Mouse (Mus musculus) heart, embryonic 10.5 days (tissue): ENCODE data around the gene Phlpp1. TPM values are rescaled to one million over a fixed set of nuclear protein-coding genes. Genes with fewer than 3 reads are reported as not detected.

Experiments
- DNase-seq: peaks from one replicate; pipeline ENCODE4 v3.0.0-alpha.2; 2017; ENCODE audit warnings: low spot score
- H3K27ac ChIP-seq: fragments of 300-500 bp; sonication (generic); 2 replicates; pipeline ENCODE4 v1.5.1; 2016; ENCODE audit warnings: mild to moderate bottlenecking
- H3K27me3 ChIP-seq: fragments of 300-500 bp; sonication (generic); 2 replicates; pipeline ENCODE4 v1.6.1; 2016; ENCODE audit warnings: mild to moderate bottlenecking; ENCODE audit not compliant: poor library complexity, insufficient read depth, severe bottlenecking
- H3K36me3 ChIP-seq: fragments of 300-500 bp; sonication (generic); 2 replicates; pipeline ENCODE4 v1.6.1; 2016; ENCODE audit warnings: mild to moderate bottlenecking, moderate library complexity
- H3K4me1 ChIP-seq: fragments of 300-500 bp; sonication (generic); 2 replicates; pipeline ENCODE4 v1.6.1; 2016; ENCODE audit warnings: mild to moderate bottlenecking
- H3K4me3 ChIP-seq: fragments of 300-500 bp; sonication (generic); 2 replicates; pipeline ENCODE4 v1.5.1; 2016; ENCODE audit warnings: mild to moderate bottlenecking, moderate library complexity
- H3K9me3 ChIP-seq: fragments of 300-500 bp; sonication (generic); 2 replicates; pipeline ENCODE4 v1.6.1; 2016; ENCODE audit warnings: mild to moderate bottlenecking, moderate library complexity
- WGBS: fragments of 180-500 bp; shearing (Covaris S2); methylation state at CpG from one replicate; pipeline ENCODE4 v1.1.7; 2016; 5-methylcytosine and 5-hydroxymethylcytosine counted together
- polyA plus RNA-seq: library from polyadenylated mRNA; unstranded; fragments of >200 nt; fragmentation: Nextera tagmentation; extraction: Ambion mirVana; gene quantifications from 2 replicates; pipeline ENCODE4 v1.2.1, GENCODE M21; 2016

Phlpp1 gene
- 4.2 and 4.5 TPM in 2 replicates for polyA plus RNA-seq

- Histone ChIP-seq H3K27me3 (no peaks in the 10 kb centered on the region), H3K4me3 (peak within 1 kb of the TSS; percentile 96), H3K27ac (peak within 1 kb of the TSS; percentile 95), H3K4me1 (peaks cover 16% of the 10 kb centered on the region), H3K36me3 (no peaks in the 10 kb centered on the region), H3K9me3 (no peaks in the 10 kb centered on the region)
- 4% methylated on average over 102 of the region's 113 CpGs for WGBS
- DNase-seq: peak; percentile 100
Observed at GRCm38 (mm10) chr1:106171241-106172220, at the start of gene Phlpp1. Gene Phlpp1 (plus strand): TSS chr1:106171752.

DNA sequence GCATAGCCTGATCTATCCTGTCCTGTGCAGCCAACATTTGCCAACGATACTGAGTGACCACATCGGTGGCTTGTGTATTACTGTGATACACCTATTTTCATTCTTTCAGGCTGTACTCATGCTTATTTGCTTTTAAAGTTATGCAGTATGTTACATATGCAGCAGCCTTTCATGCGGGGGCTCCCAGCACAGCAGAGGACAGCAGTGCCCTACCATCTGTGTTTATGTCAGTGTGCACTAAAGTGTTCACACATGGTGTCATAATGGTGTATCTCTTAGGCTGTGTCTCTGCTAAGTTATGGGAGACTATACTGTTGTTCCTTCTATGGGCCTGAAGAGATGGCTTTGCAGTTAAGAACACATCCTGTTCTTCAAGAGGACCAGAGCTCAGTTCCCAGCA lies 45.0 kb upstream of the Phlpp1 start:
- Histone ChIP-seq H3K36me3 (no peaks in the 10 kb centered on the region), H3K27me3 (no peaks in the 10 kb centered on the region), H3K9me3 (no peaks in the 10 kb centered on the region), H3K4me1 (no peaks in the 10 kb centered on the region), H3K4me3 (no peak overlapping the region), H3K27ac (no peak overlapping the region)
- DNase-seq: no peak
- 83% methylated on average over 3 of the region's 3 CpGs for WGBS

DNA sequence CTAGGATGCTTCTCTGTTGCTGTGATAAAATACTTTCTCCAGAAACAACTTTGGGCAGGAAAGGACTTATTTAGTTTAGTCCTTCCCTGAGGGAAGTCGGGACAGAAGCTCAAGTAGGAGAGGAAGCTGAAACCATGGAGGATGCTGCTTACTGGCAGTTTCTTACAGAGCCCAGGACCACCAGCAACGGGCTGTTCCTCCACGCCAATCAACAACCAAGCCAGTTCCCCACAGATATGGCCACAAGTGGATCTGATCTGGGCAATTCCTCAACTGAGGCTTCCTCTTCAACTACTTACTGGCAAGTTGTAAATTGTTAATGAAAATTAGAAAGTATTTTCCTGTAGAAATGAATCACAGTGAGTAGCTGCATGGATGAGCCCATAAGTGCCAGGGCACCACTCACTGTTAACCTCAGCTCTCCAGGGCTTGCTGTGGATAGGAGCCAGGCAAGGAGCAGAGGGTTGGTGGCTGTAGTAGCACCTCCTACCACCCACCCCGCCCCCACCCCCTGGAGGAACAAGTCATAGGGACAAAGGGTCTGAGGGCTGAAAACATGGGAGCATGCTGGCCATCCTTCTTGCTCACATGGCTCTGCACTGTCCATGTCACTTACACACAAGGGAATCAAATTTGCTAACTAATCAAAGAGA lies 39.7 kb upstream of the Phlpp1 start:
- WGBS: 63% methylated on average over 4 of the region's 4 CpGs
- DNase-seq: no peak
- Histone ChIP-seq H3K27me3 (no peaks in the 10 kb centered on the region), H3K4me3 (no peak overlapping the region), H3K36me3 (no peaks in the 10 kb centered on the region), H3K27ac (no peak overlapping the region), H3K9me3 (no peaks in the 10 kb centered on the region), H3K4me1 (no peaks in the 10 kb centered on the region)

GRCm38 (mm10) chr1:106132350-106132700 lies 39.2 kb upstream of the Phlpp1 start:
- H3K36me3 ChIP-seq: no peaks in the 10 kb centered on the region
- H3K4me1 ChIP-seq: no peaks in the 10 kb centered on the region
- WGBS: 60% methylated on average over 4 of the region's 4 CpGs
- H3K9me3 ChIP-seq: no peaks in the 10 kb centered on the region
- DNase-seq: no peak
- H3K4me3 ChIP-seq: no peak overlapping the region
- no peak overlapping the region for H3K27ac ChIP-seq
- H3K27me3 ChIP-seq: no peaks in the 10 kb centered on the region

DNA sequence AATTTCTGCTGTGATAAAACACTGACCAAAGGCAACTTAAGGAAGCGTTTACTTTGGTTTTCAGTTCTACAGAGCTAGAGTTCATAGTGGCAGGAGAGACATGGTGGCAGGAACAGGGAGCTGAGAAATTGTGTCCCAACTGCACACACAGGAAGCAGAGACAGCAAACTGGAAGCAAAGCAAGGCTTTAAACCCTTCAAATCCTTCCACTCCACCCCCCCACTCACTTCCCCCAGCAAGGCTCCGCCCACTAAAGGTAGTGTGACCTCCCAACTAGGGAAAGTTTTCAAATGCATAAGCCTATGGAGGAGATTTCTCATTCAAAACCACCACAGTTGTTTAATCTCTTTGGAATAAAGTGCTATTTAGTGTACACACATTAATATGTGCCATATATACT lies 32.9 kb upstream of the Phlpp1 start:
- H3K4me3 ChIP-seq: no peak overlapping the region
- DNase-seq: no peak
- WGBS: 90% methylated on average over 2 of the region's 2 CpGs
- no peaks in the 10 kb centered on the region for H3K27me3 ChIP-seq
- H3K27ac ChIP-seq: no peak overlapping the region
- no peaks in the 10 kb centered on the region for H3K36me3 ChIP-seq
- H3K9me3 ChIP-seq: no peaks in the 10 kb centered on the region
- no peaks in the 10 kb centered on the region for H3K4me1 ChIP-seq

DNA sequence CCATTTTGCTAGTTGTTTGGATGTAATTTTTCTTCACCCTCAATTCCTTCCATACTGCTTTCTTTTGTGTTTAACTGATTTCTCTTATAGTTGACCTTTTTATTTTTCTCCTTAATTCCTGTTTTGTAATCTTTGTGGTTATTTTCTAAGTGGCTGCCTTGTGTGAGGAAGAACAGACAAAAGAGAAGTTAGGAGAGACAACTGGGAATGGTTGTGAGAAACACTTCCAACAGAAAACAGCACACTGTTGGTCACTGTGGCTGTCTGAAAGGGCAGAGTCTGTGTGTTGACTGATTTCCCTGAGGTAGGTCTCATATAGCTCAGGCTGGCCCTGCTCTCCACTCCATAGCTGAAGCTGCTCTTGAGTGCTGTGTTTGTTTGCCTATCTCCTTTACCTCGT lies 32.4 kb upstream of the Phlpp1 start:
- Histone ChIP-seq H3K4me3 (no peak overlapping the region), H3K27me3 (no peaks in the 10 kb centered on the region), H3K9me3 (no peaks in the 10 kb centered on the region), H3K36me3 (no peaks in the 10 kb centered on the region), H3K27ac (no peak overlapping the region), H3K4me1 (no peaks in the 10 kb centered on the region)
- WGBS: 56% methylated on average over 1 of the region's 1 CpGs
- DNase-seq: no peak

DNA sequence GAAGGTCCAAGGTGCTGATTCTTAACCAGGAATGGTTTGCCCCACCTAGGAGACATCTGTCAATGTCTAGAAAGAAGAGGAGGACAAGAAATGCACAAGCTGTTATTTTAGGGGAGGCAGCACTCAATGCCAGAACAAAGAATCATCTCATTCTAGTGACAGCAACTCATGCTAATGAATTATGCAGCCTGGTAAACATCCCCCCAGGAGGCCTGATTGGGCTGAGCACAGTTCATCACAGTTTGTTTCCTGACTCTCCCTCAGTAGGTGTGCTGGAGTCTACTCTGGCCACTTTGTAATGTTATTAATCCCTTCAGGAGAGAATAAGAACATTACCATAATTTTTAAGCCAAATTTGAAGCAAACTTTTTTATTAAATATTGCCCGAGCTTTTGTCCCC lies 29.5 kb upstream of the Phlpp1 start:
- Histone ChIP-seq H3K9me3 (no peaks in the 10 kb centered on the region), H3K27me3 (no peaks in the 10 kb centered on the region), H3K4me1 (no peaks in the 10 kb centered on the region), H3K4me3 (no peak overlapping the region), H3K36me3 (no peaks in the 10 kb centered on the region), H3K27ac (no peak overlapping the region)
- WGBS: 91% methylated on average over 1 of the region's 1 CpGs
- no peak for DNase-seq

GRCm38 (mm10) chr1:106144534-106144933 lies 27.0 kb upstream of the Phlpp1 start:
- WGBS: 88% methylated on average over 2 of the region's 2 CpGs
- Histone ChIP-seq H3K4me1 (no peaks in the 10 kb centered on the region), H3K27me3 (no peaks in the 10 kb centered on the region), H3K4me3 (no peak overlapping the region), H3K36me3 (no peaks in the 10 kb centered on the region), H3K9me3 (no peaks in the 10 kb centered on the region), H3K27ac (no peak overlapping the region)
- DNase-seq: no peak

DNA sequence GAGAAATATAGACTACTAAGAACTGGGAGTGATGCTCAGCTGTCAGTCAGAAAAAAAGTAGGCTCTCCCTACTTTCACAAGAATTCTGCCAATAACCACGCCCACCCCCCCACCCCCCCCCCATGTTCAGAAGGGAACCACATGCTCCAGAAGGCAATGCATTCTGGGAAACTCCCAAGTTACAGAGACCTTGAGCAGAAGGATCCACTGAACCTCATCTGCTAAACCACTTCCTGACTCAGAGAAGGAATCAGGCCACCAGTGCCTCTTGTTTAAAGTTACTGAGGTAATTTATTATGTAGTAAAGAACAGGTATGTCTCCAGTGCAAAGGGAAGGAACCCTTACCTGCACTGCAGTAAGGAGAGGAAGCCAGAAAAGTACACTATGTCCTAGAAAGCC lies 26.5 kb upstream of the Phlpp1 start:
- no peak overlapping the region for H3K27ac ChIP-seq
- no peaks in the 10 kb centered on the region for H3K4me1 ChIP-seq
- DNase-seq: no peak
- H3K36me3 ChIP-seq: no peaks in the 10 kb centered on the region
- H3K4me3 ChIP-seq: no peak overlapping the region
- 39% methylated on average over 1 of the region's 1 CpGs for WGBS
- no peaks in the 10 kb centered on the region for H3K9me3 ChIP-seq
- H3K27me3 ChIP-seq: no peaks in the 10 kb centered on the region

DNA sequence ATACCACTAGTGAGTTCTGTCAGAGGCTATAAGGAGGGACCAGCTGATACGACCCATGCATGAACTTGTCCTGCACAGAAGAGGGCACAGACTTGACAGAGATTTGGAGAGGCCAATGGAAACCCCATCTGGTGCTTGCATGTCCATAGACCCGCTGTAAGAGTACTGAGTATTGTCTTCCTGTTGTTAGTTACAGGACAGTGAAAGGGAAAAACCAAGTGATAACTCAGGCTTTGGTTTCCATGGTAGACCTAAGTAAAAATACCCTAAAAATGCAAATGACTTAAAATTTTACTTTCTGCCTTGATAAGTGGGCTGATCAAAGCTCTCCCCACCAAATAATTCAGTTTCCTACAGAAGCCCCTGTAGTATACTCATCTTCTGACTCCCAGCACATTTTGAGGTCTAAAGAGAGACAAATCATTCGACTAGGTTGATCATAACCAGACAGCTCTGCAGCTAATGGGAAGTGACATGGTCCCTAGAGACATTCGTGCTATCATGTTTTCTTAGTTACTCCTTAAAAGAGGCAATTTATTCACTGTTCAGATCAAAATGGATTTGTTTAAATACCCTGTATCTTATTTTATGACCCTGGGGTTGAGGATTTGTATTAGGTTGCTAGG lies 25.9 kb upstream of the Phlpp1 start:
- no peak for DNase-seq
- no peaks in the 10 kb centered on the region for H3K4me1 ChIP-seq
- H3K27ac ChIP-seq: no peak overlapping the region
- no peaks in the 10 kb centered on the region for H3K27me3 ChIP-seq
- H3K36me3 ChIP-seq: no peaks in the 10 kb centered on the region
- no peak overlapping the region for H3K4me3 ChIP-seq
- H3K9me3 ChIP-seq: no peaks in the 10 kb centered on the region
- WGBS: 76% methylated on average over 4 of the region's 4 CpGs

DNA sequence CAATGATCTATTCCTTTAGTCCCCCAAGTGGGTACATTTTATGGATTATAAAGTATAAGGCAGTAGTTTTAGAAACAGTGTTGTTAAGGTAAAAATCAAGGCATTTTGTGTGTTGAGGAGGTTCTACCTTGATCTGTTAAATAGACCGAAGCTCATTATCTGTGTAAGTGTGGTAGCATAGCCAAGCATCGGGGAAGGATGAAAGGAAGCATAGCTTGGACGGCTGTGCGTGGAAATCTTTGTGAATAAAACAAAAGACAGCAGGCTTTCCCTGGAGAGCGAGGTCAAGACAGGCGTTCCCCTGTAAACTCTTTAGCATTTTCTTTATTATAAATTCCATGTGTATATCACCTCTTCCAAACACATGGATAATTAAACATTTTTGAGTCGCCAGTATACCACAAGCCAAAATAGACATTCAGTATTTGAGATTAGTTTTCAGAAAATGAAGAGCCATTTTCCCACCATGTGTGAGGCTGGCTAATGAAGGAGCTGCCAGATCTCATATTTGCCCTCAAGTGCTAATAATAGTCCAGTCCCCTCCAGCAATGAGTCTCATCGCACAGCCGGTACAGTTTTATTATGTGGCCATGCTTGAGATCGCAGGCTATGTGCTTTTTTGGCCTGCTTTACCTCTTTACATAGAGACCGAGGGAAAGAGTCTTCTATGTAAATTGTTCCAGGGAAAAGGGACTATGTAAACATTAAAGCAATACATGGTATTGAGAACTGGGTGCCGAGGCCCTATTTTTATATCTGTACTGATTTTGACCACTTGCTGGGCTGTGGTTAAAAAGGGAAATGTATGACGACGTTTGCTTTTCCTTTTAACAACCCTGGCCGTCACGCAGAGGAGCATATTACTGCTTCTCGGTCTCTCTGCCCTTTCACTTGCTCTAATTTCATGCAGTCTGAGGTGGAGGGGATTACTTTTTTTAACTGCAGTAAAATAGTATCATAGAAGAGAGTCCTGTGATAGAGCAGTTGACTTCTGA lies 22.9 kb upstream of the Phlpp1 start:
- Histone ChIP-seq H3K36me3 (no peaks in the 10 kb centered on the region), H3K27me3 (no peaks in the 10 kb centered on the region), H3K27ac (no peak overlapping the region), H3K9me3 (no peaks in the 10 kb centered on the region), H3K4me3 (no peak overlapping the region), H3K4me1 (no peaks in the 10 kb centered on the region)
- no peak for DNase-seq
- WGBS: 85% methylated on average over 17 of the region's 17 CpGs

GRCm38 (mm10) chr1:106151846-106152245 lies 19.7 kb upstream of the Phlpp1 start:
- H3K36me3 ChIP-seq: no peaks in the 10 kb centered on the region
- no peaks in the 10 kb centered on the region for H3K9me3 ChIP-seq
- no peaks in the 10 kb centered on the region for H3K4me1 ChIP-seq
- WGBS: 78% methylated on average over 12 of the region's 12 CpGs
- no peak overlapping the region for H3K4me3 ChIP-seq
- no peaks in the 10 kb centered on the region for H3K27me3 ChIP-seq
- DNase-seq: no peak
- H3K27ac ChIP-seq: no peak overlapping the region
